Mouse (Mus musculus): ENCODE data around the gene Gm11214. TPM values are rescaled to one million over a fixed set of nuclear protein-coding genes. Genes with fewer than 3 reads are reported as not detected.

Gene Gm11214
- total and polyA plus RNA-seq, 3 experiments = 0.67 TPM; not detected in 2

- Histone ChIP-seq H3K4me2 (ENCODE audit: insufficient read depth, low read depth, poor library complexity, severe bottlenecking) (no peak overlapping the region), H3K9me3 (replicated peaks; ENCODE audit: low read length) (no peaks in the 10 kb centered on the region), H3K36me3 (replicated peaks in 1 of 2; ENCODE audit: control insufficient read depth in 1 of 2, insufficient read depth in 1 of 2, low read length in 1 of 2) (no peaks in the 10 kb centered on the region), H3K4me3 (replicated peaks in 1 of 3; ENCODE audit: low read depth in 2 of 3, low read length in 2 of 3, poor library complexity in 1 of 3) (no peak overlapping the region), H3K4me1 (ENCODE audit: control insufficient read depth in 1 of 2, insufficient read depth in 2 of 2) (peaks cover 0 to 16% of the 10 kb centered on the region in 2 experiments; a peak in 1 of 4 replicates), H3K27ac (ENCODE audit: insufficient read depth, low read depth) (no peak overlapping the region), H3K79me2 (replicated peaks; ENCODE audit: control insufficient read depth, extremely low read depth, insufficient read depth, poor library complexity, severe bottlenecking) (no peaks in the 10 kb centered on the region), H3K9ac (ENCODE audit: insufficient read depth, low read depth) (no peak overlapping the region), H3K27me3 (replicated peaks) (no peaks in the 10 kb centered on the region)
- dilution Hi-C loops (cut with MboI; ENCODE audit: extremely low pct_ligation_motif_present, extremely low pct_unique_long_range_greater_than_20kb, low sequenced_read_pairs) (no loop called here), in situ Hi-C loops (cut with MboI; ENCODE audit: low pct_ligation_motif_present, low pct_unique_long_range_greater_than_20kb, low sequenced_read_pairs) (loop anchor here (5.0 to 10.0 kb wide), 3 partner anchors 51 to 259 kb away; no protein-coding TSS in a partner anchor)
- 0 out of 2 replicates have a peak, but pooled peaks have one; percentile 13 for TF ChIP-seq NRF1 (IDR thresholded peaks at IDR 0.05; ENCODE audit: low read depth, low read length)
- TF ChIP-seq SIN3A (IDR thresholded peaks at IDR 0.05; ENCODE audit: low read length) = peak; percentile 70; the same call in 1 of the 2 replicates
- peak; percentile 100 for TF ChIP-seq SMC3 (IDR thresholded peaks at IDR 0.05; ENCODE audit: low read depth, low read length)
- peak; percentile 98 for TF ChIP-seq ZC3H11A (IDR thresholded peaks at IDR 0.05; ENCODE audit: low read depth, low read length)
- no peak for TF ChIP-seq JUN (IDR thresholded peaks at IDR 0.05; ENCODE audit: insufficient read depth, low read depth, low read length)
- no peak for TF ChIP-seq MAFK (IDR thresholded peaks at IDR 0.05; ENCODE audit: insufficient replicate concordance, low read length)
- TF ChIP-seq NELFE (IDR thresholded peaks at IDR 0.05; ENCODE audit: low read depth, low read length) = peak; percentile 38; the same call in 1 of the 2 replicates
- TF ChIP-seq RAD21 (IDR thresholded peaks at IDR 0.05; ENCODE audit: low read depth, low read length) = peak; percentile 99
- TF ChIP-seq ETS1 (conservative IDR thresholded peaks at IDR 0.05; ENCODE audit: low read depth, low read length) = no peak
- TF ChIP-seq IRF4 (IDR thresholded peaks at IDR 0.05; ENCODE audit: low read depth, low read length) = peak; percentile 61; the same call in 1 of the 2 replicates
- no peak for TF ChIP-seq BHLHE40 (IDR thresholded peaks at IDR 0.05; ENCODE audit: low read depth, low read length)
- no peak for TF ChIP-seq JUND (conservative IDR thresholded peaks at IDR 0.05; ENCODE audit: low read depth, low read length)
- peak; percentile 51 to 96 for TF ChIP-seq CTCF (conservative IDR thresholded peaks at IDR 0.05 in 1 of 2, IDR thresholded peaks at IDR 0.05 in 1 of 2; ENCODE audit: low read depth in 2 of 2, low read length in 2 of 2)
- peak; percentile 48; the same call in 1 of the 2 replicates for TF ChIP-seq MEF2A (IDR thresholded peaks at IDR 0.05; ENCODE audit: borderline replicate concordance, low read depth, low read length)
- TF ChIP-seq USF2 (conservative IDR thresholded peaks at IDR 0.05; ENCODE audit: low read depth, low read length) = no peak
- no peak for TF ChIP-seq UBTF (IDR thresholded peaks at IDR 0.05; ENCODE audit: low read depth, low read length)
- 0 out of 2 replicates have a peak, but pooled peaks have one; percentile 21 for TF ChIP-seq EP300 (IDR thresholded peaks at IDR 0.05; ENCODE audit: low read length)
- no peak for TF ChIP-seq MAZ (IDR thresholded peaks at IDR 0.05; ENCODE audit: low read depth, low read length)
- TF ChIP-seq ZKSCAN1 (IDR thresholded peaks at IDR 0.05; ENCODE audit: borderline replicate concordance, low read depth, low read length) = no peak
- TF ChIP-seq E2F4 (IDR thresholded peaks at IDR 0.05; ENCODE audit: insufficient replicate concordance, low read depth, low read length) = no peak
- TF ChIP-seq POLR2A (IDR thresholded peaks at IDR 0.05; ENCODE audit: low read depth, low read length) = no peak
- no peak for TF ChIP-seq ELF1 (IDR thresholded peaks at IDR 0.05; ENCODE audit: low read depth, low read length)
- TF ChIP-seq CHD1 (IDR thresholded peaks at IDR 0.05; ENCODE audit: low read depth, low read length) = no peak
- no peak for TF ChIP-seq MAX (IDR thresholded peaks at IDR 0.05; ENCODE audit: low read length)
- DNase-seq (ENCODE audit: extremely low read depth) = peak; percentile 75
Measured at GRCm38 (mm10) chr4:63686157-63686556, 23.0 kb upstream of the Gm11214 start.
